Mouse (Mus musculus): Measurements from ENCODE around the gene Abcd4. TPM values are rescaled to one million over a fixed set of nuclear protein-coding genes. Genes with fewer than 3 reads are reported as not detected.

Gene Abcd4
- total and polyA plus RNA-seq, 3 experiments = 5.3 to 31.2 (median 8.7) TPM

DNA sequence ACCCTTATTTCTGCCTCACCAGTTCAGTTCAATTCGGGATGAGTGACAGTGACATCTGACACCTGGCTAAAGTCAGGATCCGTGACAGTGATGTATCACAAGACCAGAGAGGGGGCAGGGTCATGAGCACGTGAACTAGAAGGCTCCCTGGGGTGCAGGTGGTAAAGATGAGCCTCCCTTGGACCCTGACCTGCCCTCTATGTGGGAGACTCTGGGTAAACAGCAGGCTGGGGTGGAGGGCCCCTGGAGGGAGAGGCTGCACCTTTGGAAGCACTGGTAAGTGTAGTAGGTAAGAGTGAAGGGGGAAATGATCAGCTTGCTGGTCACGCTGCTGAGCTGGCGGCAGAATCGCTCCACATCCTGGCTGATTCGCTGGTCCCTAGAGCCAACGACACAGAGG lies 4.7 kb downstream of the Abcd4 start:
- ATAC-seq (ENCODE audit: extremely low read depth, insufficient number of reproducible peaks, low FRiP score, poor library complexity, severe bottlenecking) = no peak
- TF ChIP-seq GATA2 (IDR thresholded peaks at IDR 0.05; ENCODE audit: borderline replicate concordance, low read depth, low read length) (no peak), TAL1 (conservative IDR thresholded peaks at IDR 0.05; ENCODE audit: low read depth, low read length) (no peak), GATA1 (IDR thresholded peaks at IDR 0.05; ENCODE audit: borderline replicate concordance, low read length) (no peak), CTCF (IDR thresholded peaks at IDR 0.05; ENCODE audit: low read depth, low read length) (no peak), POLR2AphosphoS5 (IDR thresholded peaks at IDR 0.05; ENCODE audit: insufficient replicate concordance, low read depth, low read length) (no peak)
- H3K4me3 ChIP-seq (ENCODE audit: low read depth, low read length) = no peak overlapping the region
- peaks cover 65% of the 10 kb centered on the region for H3K36me3 ChIP-seq (replicated peaks)
- no peaks in the 10 kb centered on the region for H3K27me3 ChIP-seq (ENCODE audit: insufficient read depth, low read length)
- H3K9me3 ChIP-seq (replicated peaks) = no peaks in the 10 kb centered on the region
- no peak for DNase-seq (ENCODE audit: low spot score)
- H3K4me1 ChIP-seq (ENCODE audit: insufficient read depth, low read depth, low read length) = peaks cover 16% of the 10 kb centered on the region

DNA sequence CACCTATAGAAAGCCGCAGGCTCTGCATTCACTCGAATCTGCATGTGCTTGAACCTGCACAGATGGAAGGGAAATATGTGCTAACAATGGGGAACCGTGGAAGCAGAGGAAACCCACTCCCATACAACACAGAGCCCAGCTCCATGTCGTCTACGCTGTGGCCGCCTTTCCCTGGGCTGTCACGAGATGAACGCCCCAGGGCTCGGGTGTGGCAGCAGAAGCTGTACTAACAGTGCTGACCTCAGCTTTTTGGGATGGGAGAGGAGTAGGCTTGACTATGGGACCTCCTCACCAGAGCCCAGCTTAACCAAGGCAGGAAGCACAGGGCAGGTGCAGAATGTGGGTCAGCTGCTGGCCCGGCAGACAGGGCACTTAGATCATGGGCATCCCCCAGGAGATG lies 5.5 kb downstream of the Abcd4 start:
- H3K36me3 ChIP-seq (replicated peaks) = peaks cover 70% of the 10 kb centered on the region
- ATAC-seq (ENCODE audit: extremely low read depth, insufficient number of reproducible peaks, low FRiP score, poor library complexity, severe bottlenecking) (no peak), DNase-seq (ENCODE audit: low spot score) (no peak)
- H3K4me3 ChIP-seq (ENCODE audit: low read depth, low read length) = no peak overlapping the region
- H3K27me3 ChIP-seq (ENCODE audit: insufficient read depth, low read length) = no peaks in the 10 kb centered on the region
- H3K4me1 ChIP-seq (ENCODE audit: insufficient read depth, low read depth, low read length) = peaks cover 14% of the 10 kb centered on the region
- no peaks in the 10 kb centered on the region for H3K9me3 ChIP-seq (replicated peaks)
- TF ChIP-seq POLR2AphosphoS5 (IDR thresholded peaks at IDR 0.05; ENCODE audit: insufficient replicate concordance, low read depth, low read length) (no peak), CTCF (IDR thresholded peaks at IDR 0.05; ENCODE audit: low read depth, low read length) (no peak), GATA2 (IDR thresholded peaks at IDR 0.05; ENCODE audit: borderline replicate concordance, low read depth, low read length) (no peak), GATA1 (IDR thresholded peaks at IDR 0.05; ENCODE audit: borderline replicate concordance, low read length) (no peak), TAL1 (conservative IDR thresholded peaks at IDR 0.05; ENCODE audit: low read depth, low read length) (no peak)

DNA sequence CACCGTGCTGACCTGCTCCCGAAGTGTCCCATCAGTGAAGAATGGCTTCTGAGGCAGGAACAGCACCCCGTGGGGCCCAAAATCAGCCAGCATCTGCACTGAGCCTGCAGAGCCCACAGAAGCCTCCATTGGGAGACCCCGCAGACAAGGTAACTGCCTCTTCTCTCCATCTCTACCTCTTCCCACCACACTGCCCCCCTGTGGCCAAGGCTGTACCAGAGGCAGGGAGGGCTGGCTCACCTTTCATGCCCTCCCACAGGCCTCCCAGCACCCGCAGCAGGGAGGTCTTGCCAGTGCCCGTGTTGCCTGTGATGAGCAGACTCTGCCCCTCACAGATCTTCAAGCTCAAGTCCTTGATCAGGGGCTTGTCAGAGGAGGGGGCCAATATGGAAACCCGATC lies 11.4 kb downstream of the Abcd4 start:
- peaks cover 68% of the 10 kb centered on the region for H3K36me3 ChIP-seq (replicated peaks)
- ATAC-seq (ENCODE audit: extremely low read depth, insufficient number of reproducible peaks, low FRiP score, poor library complexity, severe bottlenecking) (no peak), DNase-seq (ENCODE audit: low spot score) (peak; percentile 56)

DNA sequence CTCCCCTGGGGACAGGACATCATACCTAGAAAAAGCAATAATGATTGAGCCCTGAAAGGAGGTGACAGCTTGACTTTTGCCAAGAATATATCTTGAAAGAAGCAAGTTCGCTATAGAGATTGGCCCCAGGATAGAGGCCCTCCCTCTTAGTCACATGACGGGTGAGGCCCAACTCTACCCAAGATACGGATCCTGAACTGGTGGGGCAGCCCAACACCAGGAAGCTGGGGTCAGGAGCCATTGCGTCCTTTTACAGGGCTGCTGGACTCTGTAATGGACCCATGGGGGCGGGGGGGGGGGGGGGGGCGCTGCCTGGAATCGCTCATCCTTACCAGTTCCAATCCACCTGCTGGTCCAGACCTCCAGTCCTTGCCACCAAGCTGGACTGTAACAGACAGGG lies 13.2 kb downstream of the Abcd4 start:
- H3K4me1 ChIP-seq (ENCODE audit: insufficient read depth, low read depth, low read length) = 0 out of 2 replicates have a peak, but pooled peaks cover 2% of the 10 kb centered on the region
- no peak overlapping the region for H3K4me3 ChIP-seq (ENCODE audit: low read depth, low read length)
- TF ChIP-seq TAL1 (conservative IDR thresholded peaks at IDR 0.05; ENCODE audit: low read depth, low read length) = no peak
- no peak for TF ChIP-seq POLR2AphosphoS5 (IDR thresholded peaks at IDR 0.05; ENCODE audit: insufficient replicate concordance, low read depth, low read length)
- no peak for TF ChIP-seq GATA1 (IDR thresholded peaks at IDR 0.05; ENCODE audit: borderline replicate concordance, low read length)
- no peak for TF ChIP-seq GATA2 (IDR thresholded peaks at IDR 0.05; ENCODE audit: borderline replicate concordance, low read depth, low read length)
- TF ChIP-seq CTCF (IDR thresholded peaks at IDR 0.05; ENCODE audit: low read depth, low read length) = no peak
- peaks cover 6% of the 10 kb centered on the region for H3K27me3 ChIP-seq (ENCODE audit: insufficient read depth, low read length)
- DNase-seq (ENCODE audit: low spot score) = no peak
- peaks cover 59% of the 10 kb centered on the region for H3K36me3 ChIP-seq (replicated peaks)
- H3K9me3 ChIP-seq (replicated peaks) = no peaks in the 10 kb centered on the region
- no peak for ATAC-seq (ENCODE audit: extremely low read depth, insufficient number of reproducible peaks, low FRiP score, poor library complexity, severe bottlenecking)

More for the DNA sequence above, 11.4 kb downstream of the Abcd4 start:
- Histone ChIP-seq H3K4me3 (ENCODE audit: low read depth, low read length) (no peak overlapping the region), H3K9me3 (replicated peaks) (no peaks in the 10 kb centered on the region), H3K27me3 (ENCODE audit: insufficient read depth, low read length) (no peaks in the 10 kb centered on the region), H3K4me1 (ENCODE audit: insufficient read depth, low read depth, low read length) (0 out of 2 replicates have a peak, but pooled peaks cover 2% of the 10 kb centered on the region)
- TF ChIP-seq CTCF (IDR thresholded peaks at IDR 0.05; ENCODE audit: low read depth, low read length) = peak; percentile 72
- no peak for TF ChIP-seq TAL1 (conservative IDR thresholded peaks at IDR 0.05; ENCODE audit: low read depth, low read length)
- no peak for TF ChIP-seq POLR2AphosphoS5 (IDR thresholded peaks at IDR 0.05; ENCODE audit: insufficient replicate concordance, low read depth, low read length)
- no peak for TF ChIP-seq GATA2 (IDR thresholded peaks at IDR 0.05; ENCODE audit: borderline replicate concordance, low read depth, low read length)

DNA sequence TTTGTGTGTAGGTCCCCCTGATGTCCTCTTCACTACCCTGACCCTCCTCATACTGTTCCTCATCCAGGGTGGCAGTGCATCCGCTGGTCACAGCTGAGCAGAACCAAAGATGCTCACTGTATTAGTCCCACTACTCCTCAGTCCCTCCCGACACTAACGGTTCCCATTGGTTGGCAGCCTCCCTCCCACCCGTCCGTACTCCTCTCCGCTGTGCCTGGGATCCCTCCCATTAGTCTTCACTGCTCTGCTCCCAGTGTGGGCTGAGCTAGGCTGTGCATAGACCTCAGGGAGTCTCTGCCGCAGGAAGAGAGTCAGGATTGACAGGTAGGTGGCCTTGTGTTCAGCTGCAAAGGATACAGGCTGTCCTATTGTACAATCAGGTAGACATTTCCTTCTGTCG lies 18.9 kb downstream of the Abcd4 start:
- no peak for ATAC-seq (ENCODE audit: extremely low read depth, insufficient number of reproducible peaks, low FRiP score, poor library complexity, severe bottlenecking)
- Histone ChIP-seq H3K9me3 (replicated peaks) (no peaks in the 10 kb centered on the region), H3K4me1 (ENCODE audit: insufficient read depth, low read depth, low read length) (no peaks in the 10 kb centered on the region), H3K36me3 (replicated peaks) (peaks cover 10% of the 10 kb centered on the region), H3K27me3 (ENCODE audit: insufficient read depth, low read length) (peaks cover 40% of the 10 kb centered on the region), H3K4me3 (ENCODE audit: low read depth, low read length) (no peak overlapping the region)
- TF ChIP-seq GATA2 (IDR thresholded peaks at IDR 0.05; ENCODE audit: borderline replicate concordance, low read depth, low read length) = no peak
- no peak for TF ChIP-seq POLR2AphosphoS5 (IDR thresholded peaks at IDR 0.05; ENCODE audit: insufficient replicate concordance, low read depth, low read length)
- TF ChIP-seq TAL1 (conservative IDR thresholded peaks at IDR 0.05; ENCODE audit: low read depth, low read length) = no peak
- no peak for TF ChIP-seq CTCF (IDR thresholded peaks at IDR 0.05; ENCODE audit: low read depth, low read length)
- no peak for TF ChIP-seq GATA1 (IDR thresholded peaks at IDR 0.05; ENCODE audit: borderline replicate concordance, low read length)
- DNase-seq (ENCODE audit: low spot score) = no peak

DNA sequence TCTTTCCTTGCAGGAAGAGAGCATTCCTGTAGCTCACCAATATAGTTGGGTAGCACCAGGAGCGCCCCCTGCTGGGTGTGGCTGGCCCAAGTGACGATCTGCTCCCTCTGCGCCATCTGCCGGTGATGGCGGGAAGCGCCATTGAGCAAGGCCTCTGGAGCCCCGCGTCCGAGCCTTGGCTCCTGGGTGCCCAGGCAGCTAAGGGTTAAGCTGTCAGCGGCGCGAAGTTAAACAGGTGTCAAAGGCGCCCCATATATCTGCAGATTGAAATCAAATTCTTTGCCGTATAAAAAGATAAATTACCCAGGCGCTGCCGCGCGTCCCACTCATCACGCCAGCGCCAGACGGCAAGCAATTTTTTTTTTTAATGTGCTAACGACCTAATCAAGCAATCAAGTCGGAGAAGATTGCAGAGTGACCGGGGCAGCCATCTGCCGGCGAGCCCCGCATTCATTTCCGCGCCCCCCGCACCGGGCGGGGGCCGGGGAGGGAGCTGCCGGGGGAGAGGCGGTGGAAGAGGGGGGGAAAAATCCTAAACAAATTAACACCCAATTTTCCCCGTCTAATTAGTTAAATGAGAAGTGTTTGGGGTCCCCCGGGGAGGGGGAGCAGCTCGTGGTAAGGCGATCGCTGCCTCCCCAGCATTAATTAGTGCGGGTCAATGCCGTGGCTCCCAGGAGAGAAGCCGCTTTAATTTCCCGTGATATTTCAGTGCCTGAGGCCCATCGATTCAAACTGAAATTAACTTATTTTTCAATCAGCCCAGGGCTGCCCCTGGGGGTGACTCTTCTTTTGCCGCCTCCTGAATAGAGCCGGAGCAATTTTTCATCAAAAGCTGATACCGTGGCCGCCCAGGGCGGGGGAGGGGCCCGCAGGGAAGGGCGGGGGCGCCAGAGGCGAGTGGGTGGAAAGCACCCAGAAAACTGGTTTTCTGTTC lies 27.1 kb downstream of the Abcd4 start:
- ATAC-seq (ENCODE audit: extremely low read depth, insufficient number of reproducible peaks, low FRiP score, poor library complexity, severe bottlenecking) (no peak), DNase-seq (ENCODE audit: low spot score) (peak; percentile 84)
- Histone ChIP-seq H3K4me1 (ENCODE audit: insufficient read depth, low read depth, low read length) (peaks cover 8% of the 10 kb centered on the region; the same call in 1 of the 2 replicates), H3K4me3 (ENCODE audit: low read depth, low read length) (peak overlapping the region; percentile 35; the same call in 1 of the 2 replicates), H3K9me3 (replicated peaks) (no peaks in the 10 kb centered on the region), H3K27me3 (ENCODE audit: insufficient read depth, low read length) (peaks cover 56% of the 10 kb centered on the region), H3K36me3 (replicated peaks) (no peaks in the 10 kb centered on the region)
- TF ChIP-seq POLR2AphosphoS5 (IDR thresholded peaks at IDR 0.05; ENCODE audit: insufficient replicate concordance, low read depth, low read length) (no peak), CTCF (IDR thresholded peaks at IDR 0.05; ENCODE audit: low read depth, low read length) (peak; percentile 100)
